In the genomic region with DNA sequence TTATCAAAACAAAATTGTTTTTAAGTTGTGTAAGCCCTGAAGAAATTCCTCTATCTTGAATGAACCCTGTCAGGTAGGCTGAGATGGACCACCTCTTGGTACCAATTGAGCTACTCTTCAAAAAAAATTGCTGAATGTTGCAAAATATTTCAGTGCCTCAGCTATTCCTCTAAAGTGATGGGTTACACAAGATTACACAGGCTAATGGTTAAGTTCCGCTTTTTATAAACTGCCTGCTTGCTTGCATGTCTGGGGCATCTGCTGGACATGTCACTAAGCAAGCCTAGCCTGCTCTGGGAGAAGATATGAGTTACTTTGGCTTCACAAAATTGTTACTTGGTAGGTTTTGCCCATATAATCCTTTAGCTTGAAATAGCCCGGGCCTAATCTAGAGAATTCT, we compare ENCODE assay signal across 21 mouse cellular contexts. TPM values are rescaled to one million over a fixed set of nuclear protein-coding genes. Genes with fewer than 3 reads are reported as not detected.
"Had no signal": no experiment of that assay in that cellular context is flagged by ENCODE, and none has a peak within 500 bp of the region (broad histone marks: within the 10 kb centered on the region; RNA-seq: fewer than 3 reads in every experiment).

No protein-coding gene starts in this region.

- H3K27ac ChIP-seq: intestine, embryonic 15.5 days; limb, embryonic 13.5 days; liver, embryonic 12.5 days; lung, embryonic 15.5 days; midbrain, embryonic 15.5 days; neural tube, embryonic 13.5 days; stomach, embryonic 15.5 days had no signal

- H3K36me3 ChIP-seq: intestine, embryonic 15.5 days; limb, embryonic 13.5 days; liver, embryonic 12.5 days; lung, embryonic 15.5 days; midbrain, embryonic 15.5 days; neural tube, embryonic 13.5 days; stomach, embryonic 15.5 days had no signal

- H3K4me3 ChIP-seq: intestine, embryonic 15.5 days; limb, embryonic 13.5 days; liver, embryonic 12.5 days; lung, embryonic 15.5 days; megakaryocyte, embryonic 14.5 days; midbrain, embryonic 15.5 days; neural tube, embryonic 13.5 days; stomach, embryonic 15.5 days had no signal

- DNase-seq: kidney, adult 18-20 months; left cerebral cortex, postnatal 4 days; right cerebral cortex, postnatal 4 days; thymus, postnatal 36 days had no signal

- ATAC-seq: intestine, embryonic 15.5 days; liver, embryonic 12.5 days; midbrain, embryonic 15.5 days had no signal

RNA-seq across cellular contexts. Expression of a gene that starts 2.3 kb away (rescaled TPM):
- total RNA-seq: layer of hippocampus, adult 8-10 months; layer of hippocampus, postnatal 14 days; left cerebral cortex, adult 18-20 months; left cerebral cortex, postnatal 10 days; left cerebral cortex, postnatal 4 days had no signal
- polyA plus RNA-seq: intestine, embryonic 15.5 days; kidney, embryonic 14.5 days; limb, embryonic 13.5 days; liver, embryonic 12.5 days; liver, embryonic 16.5 days; lung, embryonic 15.5 days; midbrain, embryonic 11.5 days; midbrain, embryonic 15.5 days; neural tube, embryonic 13.5 days; spleen, adult 2 months; stomach, embryonic 15.5 days; thymus, postnatal 0 days had no signal
